Mouse (Mus musculus): ENCODE results near the gene Egr4. TPM values are rescaled to one million over a fixed set of nuclear protein-coding genes. Genes with fewer than 3 reads are reported as not detected.

The Egr4 gene
- total RNA-seq, 2 experiments from 2014 or later = 52.8 to 54.4 TPM

- DNase-seq (ENCODE audit: low spot score in 2 of 2) = no peak
- intact Hi-C loops (cut with DNase I) = loop anchor here (1.0 kb wide), 1 partner anchor 50 kb away; the partner anchor contains the start of genes Cct7 and Pradc1
Observed at GRCm38 (mm10) chr6:85501571-85502102, 11.8 kb downstream of the Egr4 start.

- intact Hi-C loops (cut with DNase I) = no loop called here
- no peak for DNase-seq (ENCODE audit: low spot score in 2 of 2)
Observed at GRCm38 (mm10) chr6:85500416-85500815, 13.0 kb downstream of the Egr4 start.

- intact Hi-C loops (cut with DNase I) = no loop called here
- DNase-seq (ENCODE audit: low spot score in 2 of 2) = no peak
Observed at GRCm38 (mm10) chr6:85498147-85498546, 15.2 kb downstream of the Egr4 start.

DNA sequence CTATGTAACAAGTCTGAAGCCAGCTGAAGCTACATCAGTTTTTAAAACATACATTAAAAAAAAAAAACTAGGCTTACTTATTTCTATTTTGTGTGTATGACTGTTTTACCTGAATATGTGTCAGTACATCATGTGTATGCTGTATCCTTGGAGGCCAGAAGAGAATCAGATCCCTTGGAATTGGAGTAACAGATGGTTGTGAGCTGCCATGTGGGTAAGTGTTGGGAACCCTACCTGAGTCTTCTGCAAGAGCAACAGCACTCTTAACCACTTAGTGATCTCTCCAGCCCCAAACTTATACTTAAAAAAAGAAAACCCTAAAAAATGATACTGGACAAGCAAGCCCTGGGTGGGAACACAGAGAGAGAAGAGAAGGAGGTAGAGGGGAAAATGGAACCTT is 16.4 kb downstream of the Egr4 start:
- intact Hi-C loops (cut with DNase I) = no loop called here
- no peak for DNase-seq (ENCODE audit: low spot score in 2 of 2)

GRCm38 (mm10) chr6:85491606-85492005 is 21.8 kb downstream of the Egr4 start:
- no peak for DNase-seq (ENCODE audit: low spot score in 2 of 2)
- intact Hi-C loops (cut with DNase I) = no loop called here

DNA sequence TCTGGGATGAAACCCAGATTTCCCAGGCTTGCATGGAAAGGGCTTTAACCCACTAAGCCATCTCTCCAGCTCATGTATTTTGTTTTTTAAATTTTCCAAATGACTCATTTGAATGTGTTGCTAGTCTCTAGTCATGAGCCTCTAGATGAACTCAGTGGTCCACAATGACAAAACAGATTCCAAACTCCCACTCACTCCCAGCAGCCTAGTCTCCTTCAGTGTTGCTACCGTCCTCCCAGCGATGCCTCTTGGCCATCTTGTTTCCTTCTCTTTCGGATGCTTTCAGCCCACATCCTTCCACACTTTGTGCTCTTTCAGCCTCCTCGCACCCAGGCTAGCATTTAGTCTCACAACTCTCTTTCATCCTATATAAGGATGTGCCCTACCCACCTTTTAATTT is 23.1 kb downstream of the Egr4 start:
- intact Hi-C loops (cut with DNase I) = no loop called here
- no peak for DNase-seq (ENCODE audit: low spot score in 2 of 2)

DNA sequence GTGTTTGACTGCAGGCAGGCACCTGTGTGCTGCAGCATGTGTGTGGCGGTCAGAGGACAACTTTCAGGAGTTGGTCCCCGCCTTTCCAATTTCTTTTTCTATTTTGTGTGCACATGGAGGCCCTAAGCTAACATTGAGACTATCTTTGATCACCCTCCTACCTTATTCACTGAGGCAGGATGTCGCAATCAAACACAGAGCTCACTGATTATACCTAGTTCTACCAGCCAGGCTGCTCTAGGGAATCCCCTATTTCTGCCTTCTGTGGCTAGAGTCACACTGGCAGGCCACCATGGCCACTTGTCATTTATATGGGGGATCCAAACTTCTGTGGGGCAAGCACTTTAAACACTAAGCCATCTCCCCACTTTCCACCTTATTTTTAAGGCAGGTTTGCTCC is 23.7 kb downstream of the Egr4 start:
- DNase-seq (ENCODE audit: low spot score in 2 of 2) = no peak
- intact Hi-C loops (cut with DNase I) = no loop called here

GRCm38 (mm10) chr6:85488510-85488909 is 24.9 kb downstream of the Egr4 start:
- intact Hi-C loops (cut with DNase I) = no loop called here
- no peak for DNase-seq (ENCODE audit: low spot score in 2 of 2)

GRCm38 (mm10) chr6:85485738-85486137 is 27.7 kb downstream of the Egr4 start:
- intact Hi-C loops (cut with DNase I) = no loop called here
- DNase-seq (ENCODE audit: low spot score in 2 of 2) = no peak

DNA sequence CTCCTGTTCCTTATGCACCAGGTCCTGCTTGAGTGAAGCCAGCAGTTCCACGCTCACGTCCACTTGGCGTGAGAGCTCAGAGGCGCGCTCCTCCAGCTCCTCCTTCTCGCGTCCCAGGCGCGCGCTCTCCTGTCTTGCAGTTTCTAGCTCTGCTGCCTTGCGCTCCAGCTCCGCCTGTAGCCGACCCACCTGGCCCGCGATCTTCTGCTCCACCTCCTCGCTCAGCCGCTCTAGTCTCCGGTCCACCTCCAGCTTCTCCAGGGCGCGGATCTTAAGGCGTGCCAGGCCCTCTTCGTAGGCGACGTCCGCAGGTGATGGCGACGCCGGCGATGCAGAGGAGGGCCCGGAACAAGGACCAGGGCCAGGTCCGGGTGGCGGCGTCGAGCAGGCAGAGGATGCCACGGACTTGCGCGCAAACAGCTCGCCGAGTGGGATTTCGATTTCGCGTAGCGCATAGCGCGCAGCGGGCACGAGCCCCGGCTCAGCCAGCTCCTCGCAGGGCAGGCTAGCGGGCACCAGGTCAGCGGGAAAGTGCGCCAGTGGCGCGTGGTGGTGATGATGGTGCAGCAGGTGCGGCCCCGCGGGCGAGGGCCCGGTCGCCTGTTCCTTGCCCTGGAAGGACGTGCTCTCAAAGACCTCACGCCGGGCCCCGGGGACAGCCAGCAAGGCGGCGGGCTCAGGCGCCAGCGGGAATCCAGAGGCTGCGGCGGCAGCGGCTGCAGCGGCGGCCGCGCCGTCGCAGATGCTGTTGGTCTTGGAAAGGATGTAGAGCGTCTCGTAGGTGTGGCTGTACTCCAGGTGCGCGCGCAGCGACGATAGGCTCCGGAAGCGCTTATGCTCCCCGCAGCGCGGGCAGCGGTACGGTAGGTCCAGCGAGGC is 29.3 kb downstream of the Egr4 start:
- DNase-seq (ENCODE audit: low spot score in 2 of 2) = no peak
- intact Hi-C loops (cut with DNase I) = no loop called here

- no peak for DNase-seq (ENCODE audit: low spot score in 2 of 2)
- intact Hi-C loops (cut with DNase I) = no loop called here
Observed at GRCm38 (mm10) chr6:85480685-85481084, 32.7 kb downstream of the Egr4 start.

DNA sequence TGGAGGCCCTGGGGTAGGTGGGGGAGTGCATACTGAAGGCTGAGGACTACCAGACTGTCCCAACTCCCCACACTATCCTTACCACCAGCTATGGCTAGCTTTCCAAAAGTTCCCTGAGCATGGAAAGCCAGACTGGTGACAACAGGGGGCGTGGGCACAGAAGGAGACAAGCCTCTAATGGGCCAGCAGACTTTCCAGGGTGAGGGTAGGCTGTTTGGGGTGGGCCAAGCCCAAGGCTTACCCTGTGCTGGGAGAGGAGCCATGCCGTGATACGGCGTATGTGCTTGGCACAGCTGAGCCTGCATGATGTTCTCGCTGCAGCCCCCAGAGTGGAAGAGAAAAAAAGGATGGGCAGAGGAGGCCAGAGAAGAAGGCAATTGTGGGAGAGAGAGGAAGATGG is 33.4 kb downstream of the Egr4 start:
- intact Hi-C loops (cut with DNase I) = no loop called here
- DNase-seq (ENCODE audit: low spot score in 2 of 2) = no peak

DNA sequence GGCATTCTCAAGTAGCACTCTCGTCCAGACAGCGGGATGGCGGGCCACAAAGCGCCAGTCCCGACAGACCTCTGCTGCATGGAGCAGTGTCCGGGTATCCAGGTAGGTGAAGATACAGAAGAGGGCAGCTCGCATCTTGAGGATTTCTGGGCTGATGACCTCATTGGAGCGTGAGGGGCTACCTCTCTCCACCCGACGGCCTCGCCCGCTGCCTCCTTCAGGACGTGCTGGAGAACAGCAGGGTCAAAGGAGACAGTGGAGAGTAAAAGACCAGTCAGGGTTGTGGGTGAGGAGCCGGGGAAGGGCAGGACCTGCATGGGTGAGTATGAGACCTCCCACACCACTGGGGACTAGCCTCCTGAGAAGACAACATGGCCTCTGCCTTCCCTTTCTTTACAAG is 35.0 kb downstream of the Egr4 start:
- no peak for DNase-seq (ENCODE audit: low spot score in 2 of 2)
- intact Hi-C loops (cut with DNase I) = no loop called here

- intact Hi-C loops (cut with DNase I) = no loop called here
Observed at GRCm38 (mm10) chr6:85477366-85477917, 35.9 kb downstream of the Egr4 start.

GRCm38 (mm10) chr6:85475581-85475980 is 37.8 kb downstream of the Egr4 start:
- intact Hi-C loops (cut with DNase I) = no loop called here
- DNase-seq (ENCODE audit: low spot score in 2 of 2) = no peak

More at GRCm38 (mm10) chr6:85477366-85477917, 35.9 kb downstream of the Egr4 start:
- DNase-seq (ENCODE audit: low spot score in 2 of 2) = no peak

DNA sequence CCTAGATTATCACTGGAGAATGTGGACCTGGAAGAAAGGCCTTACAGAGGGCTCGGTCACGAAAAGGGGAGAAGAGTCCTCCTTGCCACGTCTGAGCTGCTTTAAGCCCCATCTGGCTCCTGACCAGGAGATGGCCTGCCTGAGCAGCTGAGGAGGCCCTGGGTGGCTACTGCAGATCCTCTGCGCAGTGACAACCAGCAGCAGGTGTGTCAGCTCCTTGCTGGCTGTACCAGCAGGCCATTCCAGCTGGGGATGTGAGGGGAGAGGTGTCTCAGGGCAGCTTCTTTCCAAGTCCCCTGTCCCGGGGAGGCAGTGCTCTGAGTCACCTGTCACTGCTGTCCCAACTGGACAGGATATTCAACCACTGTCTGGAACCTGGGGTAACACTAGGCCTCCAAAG is 40.8 kb downstream of the Egr4 start:
- intact Hi-C loops (cut with DNase I) = no loop called here

GRCm38 (mm10) chr6:85471962-85472361 is 41.4 kb downstream of the Egr4 start:
- intact Hi-C loops (cut with DNase I) = no loop called here
- DNase-seq (ENCODE audit: low spot score in 2 of 2) = no peak

More for the DNA sequence above, 40.8 kb downstream of the Egr4 start:
- no peak for DNase-seq (ENCODE audit: low spot score in 2 of 2)

DNA sequence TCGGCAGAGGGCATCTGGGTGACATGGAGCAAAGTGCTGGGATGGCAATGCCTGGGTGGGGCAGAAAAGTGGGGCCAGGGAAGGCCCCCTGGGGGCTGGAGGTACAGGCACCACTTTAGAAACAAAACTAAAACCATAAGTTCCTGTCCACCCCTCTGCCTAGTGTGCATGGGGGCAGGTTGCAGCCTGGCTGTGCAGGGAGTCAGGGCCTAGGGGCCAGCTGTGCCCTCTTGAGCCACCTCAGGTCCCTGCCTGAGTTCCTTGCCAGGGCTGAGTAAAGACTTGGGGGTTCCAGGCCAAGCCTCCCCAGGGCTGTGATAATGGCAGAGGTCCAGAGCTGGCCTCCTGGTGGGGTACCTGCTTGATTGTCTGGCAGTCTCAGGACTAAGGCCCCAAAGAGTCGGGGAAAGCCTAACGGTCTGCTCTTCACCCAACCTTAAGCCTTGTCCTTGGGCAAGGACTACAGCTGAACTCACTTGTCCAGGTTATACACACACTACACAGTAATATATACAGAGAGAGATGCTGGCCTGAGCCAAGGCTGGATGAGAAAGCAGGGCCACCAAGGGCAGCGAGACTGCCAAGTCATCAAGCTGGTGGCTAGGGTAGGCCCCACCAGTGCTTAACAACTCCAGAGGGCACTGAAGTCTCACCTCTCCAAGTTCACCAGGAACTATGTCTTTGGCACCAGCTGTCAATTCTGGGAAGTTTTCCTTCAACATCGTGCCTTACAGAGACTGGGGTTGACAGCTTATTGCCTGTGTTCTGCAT is 43.5 kb downstream of the Egr4 start:
- intact Hi-C loops (cut with DNase I) = loop anchor here (5.0 kb wide), 1 partner anchor 42 kb away; the partner anchor contains the start of gene Egr4
- DNase-seq (ENCODE audit: low spot score in 2 of 2) = no peak

DNA sequence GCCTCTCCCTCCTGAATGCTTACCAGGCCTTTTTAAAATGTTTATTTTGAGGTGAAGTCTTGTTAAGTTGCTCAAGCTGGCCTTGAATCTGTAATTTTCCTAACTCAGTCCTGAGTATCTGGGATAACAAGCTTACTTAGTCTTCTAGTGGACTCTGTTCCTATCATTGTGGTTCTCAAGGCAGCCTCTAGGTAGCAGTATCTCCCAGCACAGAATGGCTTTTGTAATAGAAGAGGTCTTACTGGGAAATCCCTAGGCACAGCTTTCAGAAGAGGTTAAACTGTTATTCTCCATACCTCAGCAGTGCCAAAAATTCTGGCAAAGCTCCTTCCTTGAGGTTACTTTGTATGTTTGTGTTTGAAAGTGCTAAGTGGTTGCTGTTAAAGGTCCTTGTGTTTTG is 48.0 kb downstream of the Egr4 start:
- intact Hi-C loops (cut with DNase I) = loop anchor here (5.0 kb wide), 1 partner anchor 47 kb away; the partner anchor contains the start of gene Egr4
- peak in 1 of 2 experiments; percentile 58 for DNase-seq (ENCODE audit: low spot score in 2 of 2)
